Mouse (Mus musculus) adrenal gland, adult (tissue): Measurements from ENCODE around the gene Top1.

Source experiments
- DNase-seq, 2 experiments: peaks; one replicate each; pipeline ENCODE4 v3.0.0; 2022 to 2023; ENCODE audit warnings: low spot score in 1 of 2; ENCODE audit not compliant: inconsistent age in 2 of 2

The Top1 gene

DNA sequence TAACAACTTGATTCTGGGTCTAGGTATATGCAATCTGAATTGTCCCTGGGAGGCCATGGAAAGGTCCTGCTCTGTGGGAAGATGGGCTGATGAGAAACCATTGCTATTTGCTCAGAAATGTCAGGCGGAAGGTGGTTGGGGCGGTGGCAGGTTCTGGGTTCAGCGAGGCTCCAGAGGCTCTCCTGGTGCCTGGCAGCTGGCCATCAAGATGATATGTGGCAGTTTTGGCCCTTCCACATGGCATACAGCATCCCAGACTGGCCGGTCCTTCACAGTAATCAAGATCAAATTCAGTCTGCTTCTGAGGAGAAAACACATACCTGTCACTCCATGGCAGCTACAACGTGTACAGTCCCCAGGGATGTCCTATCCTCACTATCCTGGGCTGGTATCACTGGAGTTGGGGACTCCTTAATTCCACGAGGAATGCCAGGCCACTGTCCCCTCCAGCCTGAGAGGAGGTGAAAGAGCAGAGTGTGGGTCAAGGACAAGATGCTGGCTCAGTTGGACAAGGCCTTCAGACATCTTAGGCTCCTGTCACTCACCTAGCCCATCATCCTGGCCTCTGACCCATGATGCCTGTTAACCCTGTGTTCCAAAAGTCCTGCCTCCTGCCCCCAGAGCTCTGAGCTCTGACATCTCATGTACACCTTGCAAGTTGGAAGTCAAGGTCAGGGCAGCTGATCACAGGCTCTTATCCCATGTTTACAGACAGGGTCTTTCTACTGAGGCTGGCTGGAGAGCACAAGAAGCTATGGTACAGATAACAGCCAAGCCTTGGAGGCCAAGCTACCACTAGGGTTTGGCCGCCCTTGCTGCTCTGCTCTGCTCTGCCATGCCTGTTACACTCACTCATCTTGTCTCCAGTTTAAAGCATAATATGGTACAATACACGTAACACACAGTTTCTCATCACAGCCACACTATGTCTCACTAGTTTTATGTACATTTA is 125.9 kb downstream of the Top1 start:
- peak in 1 of 2 experiments; percentile 5 for DNase-seq
